Mouse (Mus musculus) embryonic fibroblast, embryonic 13.5 days (primary cell): ENCODE results near the gene Churc1. TPM values are rescaled to one million over a fixed set of nuclear protein-coding genes. Genes with fewer than 3 reads are reported as not detected.

Experiments used
- H3K27ac ChIP-seq: 2 replicates; pipeline ENCODE4 v1.5.1; 2012; ENCODE audit warnings: low read length, control low read depth, inconsistent platforms; ENCODE audit not compliant: insufficient read depth
- H3K4me1 ChIP-seq: 2 replicates; pipeline ENCODE4 v1.6.1; 2011; ENCODE audit warnings: low read length; ENCODE audit not compliant: control insufficient read depth, insufficient read depth
- H3K4me3 ChIP-seq: 2 replicates; pipeline ENCODE4 v1.5.1; 2011; ENCODE audit warnings: mild to moderate bottlenecking, control low read depth, low read length; ENCODE audit not compliant: insufficient read depth
- CTCF ChIP-seq: IDR thresholded peaks from 2 replicates; pipeline ENCODE4 v1.5.1; 2011; ENCODE audit warnings: mild to moderate bottlenecking, control low read depth, low read length, moderate library complexity, borderline replicate concordance; ENCODE audit not compliant: insufficient read depth
- POLR2A ChIP-seq: IDR thresholded peaks from 2 replicates; pipeline ENCODE4 v1.6.1; 2011; ENCODE audit warnings: low read depth, mild to moderate bottlenecking, control low read depth, low read length, moderate library complexity
- polyA plus RNA-seq: library from polyadenylated mRNA; stranded (reverse); fragments of >200 nt; gene quantifications from 2 replicates; pipeline ENCODE4 v1.2.4, GENCODE M21; 2011; ENCODE audit warnings: low read depth; ENCODE audit not compliant: missing spikeins, insufficient read length

Gene Churc1
- polyA plus RNA-seq, 1 experiment: 43.3 TPM

- H3K4me1 ChIP-seq: peaks cover 3% of the 10 kb centered on the region; the same call in 1 of the 2 replicates
- no peak for TF ChIP-seq CTCF
- TF ChIP-seq POLR2A: no peak
- H3K27ac ChIP-seq: no peak overlapping the region
- H3K4me3 ChIP-seq: no peak overlapping the region
Observed at GRCm38 (mm10) chr12:76813543-76813942, 48.2 kb downstream of the Churc1 start.

GRCm38 (mm10) chr12:76814120-76814519 lies 48.8 kb downstream of the Churc1 start:
- H3K27ac ChIP-seq: no peak overlapping the region
- TF ChIP-seq CTCF: no peak
- H3K4me3 ChIP-seq: no peak overlapping the region
- H3K4me1 ChIP-seq: peaks cover 3% of the 10 kb centered on the region; the same call in 1 of the 2 replicates

DNA sequence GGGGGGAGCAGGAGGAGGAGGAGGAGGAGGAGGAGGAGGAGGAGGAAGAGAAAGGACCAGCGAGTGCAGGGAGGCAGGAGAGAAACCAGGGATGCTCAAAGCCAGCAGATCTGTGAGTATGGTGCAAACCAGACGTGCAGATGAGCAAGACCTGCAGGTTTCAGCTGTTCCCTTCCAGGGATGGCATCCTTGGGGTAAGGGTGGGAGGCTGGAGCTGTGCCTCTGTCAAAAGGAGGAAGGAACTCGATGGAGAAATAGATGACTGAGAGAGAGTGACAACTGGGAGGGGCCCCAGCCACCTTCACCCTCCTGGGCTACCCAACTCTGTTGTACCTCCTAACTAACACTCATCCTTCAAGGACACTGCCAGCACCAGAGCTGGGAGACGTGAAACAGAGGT lies 51.4 kb downstream of the Churc1 start:
- H3K27ac ChIP-seq: no peak overlapping the region
- no peak overlapping the region for H3K4me3 ChIP-seq
- peaks cover 3% of the 10 kb centered on the region; the same call in 1 of the 2 replicates for H3K4me1 ChIP-seq
- TF ChIP-seq CTCF (no peak), POLR2A (no peak)

DNA sequence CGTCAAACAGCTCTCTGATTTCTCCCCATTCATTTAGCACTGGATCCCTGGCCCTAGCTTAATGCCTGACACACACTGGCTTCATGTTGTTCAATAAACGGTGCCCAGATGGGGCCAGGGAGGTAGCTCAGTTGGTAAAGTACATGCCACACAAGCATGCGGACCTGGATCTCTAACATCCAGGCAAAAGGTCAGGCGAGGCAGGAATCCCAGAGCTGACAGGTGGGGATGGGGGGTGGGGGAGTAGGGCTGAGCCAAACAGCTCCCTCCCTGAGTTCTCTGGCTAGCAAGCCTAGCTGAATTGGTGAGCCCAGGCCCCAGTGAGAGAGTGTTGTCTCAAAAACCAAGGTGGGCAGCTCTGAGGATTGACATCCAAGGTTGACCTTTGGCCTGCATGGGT lies 51.8 kb downstream of the Churc1 start:
- TF ChIP-seq POLR2A (no peak), CTCF (no peak)
- no peak overlapping the region for H3K4me3 ChIP-seq
- peaks cover 3% of the 10 kb centered on the region; the same call in 1 of the 2 replicates for H3K4me1 ChIP-seq
- no peak overlapping the region for H3K27ac ChIP-seq

GRCm38 (mm10) chr12:76818120-76818519 lies 52.8 kb downstream of the Churc1 start:
- Histone ChIP-seq H3K27ac (no peak overlapping the region), H3K4me3 (no peak overlapping the region), H3K4me1 (peaks cover 3% of the 10 kb centered on the region; the same call in 1 of the 2 replicates)
- TF ChIP-seq CTCF: no peak
- TF ChIP-seq POLR2A: no peak

GRCm38 (mm10) chr12:76818908-76819307 lies 53.6 kb downstream of the Churc1 start:
- H3K4me1 ChIP-seq: peaks cover 3% of the 10 kb centered on the region; the same call in 1 of the 2 replicates
- H3K27ac ChIP-seq: no peak overlapping the region

DNA sequence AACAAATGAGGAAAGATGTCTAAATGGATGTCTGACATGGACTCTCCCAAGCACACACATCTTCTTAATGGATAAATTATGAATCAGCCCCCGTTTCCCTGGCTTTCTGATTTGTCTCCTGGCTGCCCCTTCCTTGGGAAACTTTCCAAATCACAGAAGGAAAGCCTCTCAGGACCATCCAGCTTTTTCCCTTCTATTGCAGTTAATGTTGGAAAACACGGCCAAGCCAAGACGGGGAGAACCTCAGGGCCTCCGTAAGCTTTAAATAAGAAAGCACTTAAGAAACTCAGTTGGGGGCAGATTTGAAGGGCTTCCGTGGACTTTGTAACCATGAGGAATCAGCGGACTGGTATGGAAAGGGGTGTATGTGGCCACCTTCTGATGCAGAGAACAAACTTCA lies 54.5 kb downstream of the Churc1 start:
- H3K4me3 ChIP-seq: no peak overlapping the region
- peaks cover 3% of the 10 kb centered on the region for H3K4me1 ChIP-seq
- H3K27ac ChIP-seq: no peak overlapping the region
- TF ChIP-seq POLR2A (no peak), CTCF (no peak)

More at GRCm38 (mm10) chr12:76818908-76819307, 53.6 kb downstream of the Churc1 start:
- TF ChIP-seq CTCF (no peak), POLR2A (no peak)
- H3K4me3 ChIP-seq: no peak overlapping the region

DNA sequence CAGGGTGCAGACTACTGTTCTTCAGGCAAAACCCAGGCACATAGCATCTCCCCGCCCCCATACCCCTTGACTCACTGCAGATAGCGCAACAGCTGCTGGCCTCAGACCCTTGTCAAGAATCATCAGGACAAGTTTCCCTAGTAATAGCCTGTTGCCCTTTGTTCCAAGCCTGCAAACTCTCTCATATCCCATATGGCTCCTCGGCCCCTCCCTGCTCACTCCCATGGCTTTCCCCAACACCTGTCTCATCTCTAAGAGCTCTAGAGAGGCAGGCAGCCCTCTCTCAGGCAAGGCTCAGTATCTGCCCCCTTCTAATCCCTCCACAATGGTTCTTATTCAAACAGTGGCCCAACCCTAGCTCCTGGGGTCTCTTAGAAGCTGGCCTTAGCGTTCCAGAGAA lies 55.3 kb downstream of the Churc1 start:
- TF ChIP-seq POLR2A (no peak), CTCF (no peak)
- peaks cover 3% of the 10 kb centered on the region for H3K4me1 ChIP-seq
- no peak overlapping the region for H3K27ac ChIP-seq

DNA sequence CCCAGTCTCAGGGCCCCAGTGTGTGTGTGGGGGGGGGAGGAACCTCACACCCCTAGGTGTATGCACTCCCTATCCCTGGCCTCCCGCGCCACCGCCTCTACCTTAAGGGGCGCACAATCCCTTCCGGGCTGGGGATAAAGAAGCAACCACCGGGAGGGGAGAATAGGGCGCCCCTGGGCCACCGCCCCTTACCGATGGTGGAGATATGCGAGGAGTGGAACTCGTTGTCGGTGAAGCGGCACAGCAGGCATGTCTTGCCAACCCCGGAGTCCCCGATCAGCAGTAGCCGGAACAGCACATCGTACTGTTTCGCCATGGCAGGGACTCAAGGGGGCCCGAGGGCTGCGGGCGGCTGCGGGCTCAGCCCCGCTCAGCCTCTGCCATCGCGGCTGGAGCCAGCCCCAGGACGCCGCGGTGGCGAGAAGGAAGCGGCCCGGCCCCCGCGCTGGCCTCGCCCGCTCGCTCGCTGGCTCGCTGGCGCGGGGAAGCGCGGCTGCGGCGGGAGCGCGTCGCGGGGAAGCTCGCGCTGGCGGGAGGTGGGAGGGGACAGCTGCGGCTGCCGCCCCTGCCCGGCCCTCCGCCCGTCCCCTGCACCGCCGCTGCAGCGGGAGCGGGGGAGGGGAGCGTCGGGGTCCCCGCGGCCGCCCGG lies 56.8 kb downstream of the Churc1 start:
- TF ChIP-seq POLR2A (no peak), CTCF (no peak)
- Histone ChIP-seq H3K27ac (no peak overlapping the region), H3K4me1 (peaks cover 3% of the 10 kb centered on the region), H3K4me3 (peak overlapping the region; percentile 40)

More for the DNA sequence above, 55.3 kb downstream of the Churc1 start:
- H3K4me3 ChIP-seq: no peak overlapping the region

- TF ChIP-seq CTCF: no peak
- no peak for TF ChIP-seq POLR2A
- Histone ChIP-seq H3K4me3 (peak within 1 kb of the TSS; percentile 40), H3K27ac (no peak within 1 kb of the TSS), H3K4me1 (peaks cover 2% of the 10 kb centered on the region)
Observed at GRCm38 (mm10) chr12:76822651-76823041, 57.3 kb downstream of the Churc1 start, which contains the start of gene Rab15. Gene Rab15 (minus strand): TSS chr12:76822908.

- no peak overlapping the region for H3K4me3 ChIP-seq
- H3K4me1 ChIP-seq: no peaks in the 10 kb centered on the region; the same call in 1 of the 2 replicates
- H3K27ac ChIP-seq: no peak overlapping the region
- TF ChIP-seq POLR2A (no peak), CTCF (no peak)
Observed at GRCm38 (mm10) chr12:76825283-76825682, 59.9 kb downstream of the Churc1 start.
